Mouse (Mus musculus) kidney, postnatal 0 days (tissue): Measurements from ENCODE around the gene Epb41l3. TPM values are rescaled to one million over a fixed set of nuclear protein-coding genes. Genes with fewer than 3 reads are reported as not detected.
A peak's percentile ranks its signal among the peaks of the same experiment; 100 is the strongest.

ENCODE experiments used
- ATAC-seq: fragments of 200-750 bp; cut with Nextera tagmentation; replicated peaks from 2 replicates; pipeline ENCODE4 v1.8.0; 2017; ENCODE audit warnings: low read depth, moderate number of reproducible peaks, moderate TSS enrichment, moderate library complexity; ENCODE audit not compliant: low FRiP score
- DNase-seq: peaks from one replicate; pipeline ENCODE4 v3.0.0-alpha.2; 2016; ENCODE audit warnings: low spot score
- H3K27ac ChIP-seq: fragments of 300-500 bp; sonication (generic); 2 replicates; pipeline ENCODE4 v1.5.1; 2014; ENCODE audit warnings: mild to moderate bottlenecking
- H3K27me3 ChIP-seq: fragments of 300-500 bp; sonication (generic); 2 replicates; pipeline ENCODE4 v1.6.1; 2014; ENCODE audit warnings: low read length, mixed read lengths; ENCODE audit not compliant: insufficient read depth
- H3K36me3 ChIP-seq: fragments of 300-500 bp; sonication (generic); 2 replicates; pipeline ENCODE4 v1.6.1; 2014; ENCODE audit warnings: low read length, mixed read lengths; ENCODE audit not compliant: insufficient read depth
- H3K4me1 ChIP-seq: fragments of 300-500 bp; sonication (generic); replicated peaks from 2 replicates; pipeline ENCODE4 v1.6.1; 2014; ENCODE audit warnings: antibody characterized with exemption, low read length, mixed read lengths; ENCODE audit not compliant: insufficient read depth
- H3K4me2 ChIP-seq: fragments of 300-500 bp; sonication (generic); 2 replicates; pipeline ENCODE4 v1.6.1; 2014; ENCODE audit warnings: mild to moderate bottlenecking, low read length, moderate library complexity, mixed read lengths
- H3K4me3 ChIP-seq: fragments of 300-500 bp; sonication (generic); replicated peaks from 2 replicates; pipeline ENCODE4 v1.5.1; 2014; ENCODE audit warnings: low read depth, low read length
- H3K9ac ChIP-seq: fragments of 300-500 bp; sonication (generic); 2 replicates; pipeline ENCODE4 v1.6.1; 2014; ENCODE audit warnings: low read depth, low read length
- H3K9me3 ChIP-seq: fragments of 300-500 bp; sonication (generic); replicated peaks from 2 replicates; pipeline ENCODE4 v1.6.1; 2016; ENCODE audit warnings: low read length, inconsistent platforms, mixed read lengths
- CTCF ChIP-seq: IDR thresholded peaks from 2 replicates; pipeline ENCODE4 v1.5.1; 2016; ENCODE audit warnings: antibody characterized with exemption, low read depth, mild to moderate bottlenecking, moderate library complexity
- WGBS: fragments of 180-500 bp; shearing (Covaris S2); extraction: QIAGEN DNeasy Blood & Tissue Kit; methylation state at CpG from one replicate; pipeline ENCODE4 v1.1.7; 2014; 5-methylcytosine and 5-hydroxymethylcytosine counted together
- polyA plus RNA-seq: library from polyadenylated mRNA; unstranded; fragments of >200 nt; fragmentation: Nextera tagmentation; extraction: Ambion mirVana; gene quantifications from 2 replicates; pipeline ENCODE4 v1.2.1, GENCODE M21; 2015

Gene Epb41l3
- polyA plus RNA-seq, 1 experiment from 2014 or later: 13.3 TPM

DNA sequence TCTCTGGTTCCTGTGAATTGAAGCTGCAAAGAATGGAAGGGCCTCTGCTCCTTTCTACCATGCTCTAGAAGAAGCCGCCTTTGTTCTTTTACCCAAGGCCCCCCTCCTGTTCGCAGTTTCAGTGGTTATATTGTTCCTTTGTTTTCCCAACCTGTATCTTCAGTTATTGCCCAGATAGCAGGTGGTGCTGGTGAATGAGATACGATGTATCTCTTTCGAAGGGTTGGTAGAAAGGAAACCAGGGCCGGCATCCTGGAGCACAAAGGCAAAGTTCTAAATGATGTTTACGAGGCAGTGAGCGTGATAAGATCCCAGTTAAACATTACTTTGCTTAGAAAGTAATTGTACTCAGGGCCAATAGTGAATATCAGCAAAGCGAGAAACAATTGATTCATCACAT lies 27.8 kb downstream of the Epb41l3 start:
- WGBS: 75% methylated on average over 8 of the region's 8 CpGs
- ATAC-seq: no peak
- H3K27me3 ChIP-seq: no peaks in the 10 kb centered on the region
- no peak overlapping the region for H3K9ac ChIP-seq
- no peak for TF ChIP-seq CTCF
- DNase-seq: no peak
- H3K4me3 ChIP-seq: no peak overlapping the region
- H3K36me3 ChIP-seq: no peaks in the 10 kb centered on the region
- no peaks in the 10 kb centered on the region for H3K4me1 ChIP-seq
- H3K9me3 ChIP-seq: no peaks in the 10 kb centered on the region
- H3K27ac ChIP-seq: no peak overlapping the region
- no peak overlapping the region for H3K4me2 ChIP-seq

DNA sequence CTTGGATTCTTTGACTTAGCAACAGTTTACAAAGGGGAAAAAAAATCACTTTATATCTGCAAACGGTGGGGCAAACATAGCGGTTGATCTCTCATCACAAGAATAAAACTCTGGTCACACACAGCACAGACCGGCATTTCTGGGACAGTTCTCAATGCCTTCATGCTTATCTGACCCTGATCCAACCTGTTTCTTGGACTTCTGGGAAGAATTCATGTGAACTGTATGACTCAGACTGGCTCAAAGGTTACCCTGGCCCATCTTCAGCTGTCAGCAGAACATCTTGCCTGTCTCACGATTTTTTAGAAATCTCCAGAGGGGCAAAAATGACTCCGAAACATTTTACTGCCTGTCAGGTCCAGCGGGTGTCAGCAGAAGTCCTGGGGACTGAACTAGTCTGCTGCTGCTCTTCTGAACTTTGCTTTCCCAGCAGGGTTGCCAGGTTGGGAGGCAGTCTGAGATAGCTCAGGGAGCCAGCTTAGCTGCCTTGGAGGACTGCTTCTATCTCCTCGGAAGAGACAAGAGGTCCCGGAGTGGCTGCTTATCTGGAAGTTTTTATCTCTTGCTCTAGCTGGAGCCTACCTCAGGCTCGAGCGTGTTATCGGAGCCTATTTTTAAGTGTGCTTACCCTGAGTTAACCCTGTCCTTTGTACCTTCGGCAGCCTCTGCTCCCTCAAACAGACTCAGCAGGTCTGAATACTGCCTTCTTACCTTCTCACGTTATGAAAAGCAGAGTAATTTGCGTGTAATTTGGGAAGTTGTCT lies 29.7 kb downstream of the Epb41l3 start:
- 0 out of 2 replicates have a peak, but pooled peaks have one; percentile 43 for ATAC-seq
- no peak overlapping the region for H3K4me2 ChIP-seq

DNA sequence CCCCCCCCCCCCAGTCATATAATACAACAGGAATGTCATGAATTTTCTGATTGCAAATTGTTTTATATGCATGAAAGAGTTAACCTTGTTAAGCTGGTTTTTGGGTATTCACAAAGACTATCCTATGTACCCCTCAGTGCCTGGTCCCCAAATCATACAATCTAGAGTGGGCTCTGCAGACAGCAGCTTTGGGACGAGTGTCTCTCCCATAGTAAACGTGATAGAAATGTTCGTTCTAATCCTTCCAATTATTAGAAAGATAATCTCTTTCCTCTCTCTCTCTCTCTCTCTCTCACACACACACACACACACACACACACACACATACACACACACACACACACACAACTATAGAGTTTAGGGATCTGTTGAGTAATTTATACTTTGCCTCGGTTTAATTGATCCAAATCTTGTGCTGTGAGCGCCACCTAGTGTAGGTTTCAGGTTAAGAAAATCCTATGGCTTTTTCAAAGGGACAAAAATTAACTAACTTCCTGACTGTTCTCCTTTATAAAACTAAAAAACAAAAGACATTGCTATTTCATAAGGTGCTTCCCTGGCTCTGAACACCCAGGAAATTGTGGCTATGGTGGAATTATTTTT lies 30.4 kb downstream of the Epb41l3 start:
- Histone ChIP-seq H3K4me2 (no peak overlapping the region), H3K9me3 (no peaks in the 10 kb centered on the region), H3K9ac (no peak overlapping the region), H3K36me3 (no peaks in the 10 kb centered on the region), H3K27ac (no peak overlapping the region), H3K27me3 (no peaks in the 10 kb centered on the region), H3K4me3 (no peak overlapping the region), H3K4me1 (no peaks in the 10 kb centered on the region)
- peak; percentile 81 for TF ChIP-seq CTCF
- DNase-seq (peak; percentile 72), ATAC-seq (no peak)
- WGBS: 36% methylated on average over 5 of the region's 5 CpGs

More for the DNA sequence above, 29.7 kb downstream of the Epb41l3 start:
- no peaks in the 10 kb centered on the region for H3K9me3 ChIP-seq
- H3K36me3 ChIP-seq: no peaks in the 10 kb centered on the region
- DNase-seq: no peak
- no peaks in the 10 kb centered on the region for H3K27me3 ChIP-seq
- no peaks in the 10 kb centered on the region for H3K4me1 ChIP-seq
- no peak overlapping the region for H3K9ac ChIP-seq
- WGBS: 56% methylated on average over 14 of the region's 14 CpGs
- TF ChIP-seq CTCF: no peak
- H3K27ac ChIP-seq: no peak overlapping the region
- H3K4me3 ChIP-seq: no peak overlapping the region

DNA sequence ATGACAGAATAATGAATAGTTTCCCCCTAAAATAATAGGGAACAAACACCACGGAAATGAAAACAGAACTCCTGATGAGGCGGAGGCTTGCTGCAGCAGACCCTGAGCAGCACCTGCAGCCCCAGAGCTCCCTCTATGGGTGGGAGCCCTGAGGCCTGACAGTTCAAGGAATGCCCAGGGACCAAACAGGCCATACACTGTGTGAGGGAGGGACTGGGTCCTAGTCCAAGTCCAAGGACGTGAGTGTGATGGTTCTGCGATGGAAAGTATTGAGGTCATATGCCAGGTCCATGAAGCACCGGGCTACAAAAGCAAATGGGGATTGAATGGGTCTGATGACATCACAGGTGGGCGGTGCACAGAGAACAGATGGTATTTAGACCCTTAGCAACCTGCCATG lies 33.7 kb downstream of the Epb41l3 start:
- H3K4me3 ChIP-seq: no peak overlapping the region
- H3K27me3 ChIP-seq: no peaks in the 10 kb centered on the region
- H3K4me2 ChIP-seq: no peak overlapping the region
- WGBS: 61% methylated on average over 6 of the region's 6 CpGs
- H3K9ac ChIP-seq: no peak overlapping the region
- no peaks in the 10 kb centered on the region for H3K9me3 ChIP-seq
- ATAC-seq (no peak), DNase-seq (no peak)
- peak; percentile 52 for TF ChIP-seq CTCF
- H3K36me3 ChIP-seq: no peaks in the 10 kb centered on the region
- no peak overlapping the region for H3K27ac ChIP-seq
- H3K4me1 ChIP-seq: no peaks in the 10 kb centered on the region

DNA sequence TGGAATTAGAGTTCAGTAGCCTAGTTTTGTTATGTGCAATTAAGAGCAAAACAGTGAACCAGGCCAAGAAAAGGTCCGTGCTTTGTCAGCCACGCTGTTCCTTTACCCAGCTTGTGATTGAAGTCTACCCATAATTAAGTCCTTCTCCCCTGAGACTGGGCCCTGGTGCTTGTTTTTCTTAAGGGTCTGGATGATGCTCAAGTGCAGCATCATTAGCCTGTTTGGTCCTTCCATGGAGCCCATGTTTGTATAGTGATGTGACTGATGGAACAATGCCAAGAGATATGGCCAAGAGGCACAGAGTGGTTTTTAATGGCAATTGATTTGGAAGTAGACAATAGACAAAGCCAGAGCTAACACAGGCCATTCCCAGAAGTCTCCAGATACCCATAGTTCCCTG lies 36.7 kb downstream of the Epb41l3 start:
- H3K4me1 ChIP-seq: no peaks in the 10 kb centered on the region
- no peak overlapping the region for H3K4me3 ChIP-seq
- no peaks in the 10 kb centered on the region for H3K9me3 ChIP-seq
- no peaks in the 10 kb centered on the region for H3K36me3 ChIP-seq
- H3K27me3 ChIP-seq: no peaks in the 10 kb centered on the region
- ATAC-seq (no peak), DNase-seq (no peak)
- no peak overlapping the region for H3K27ac ChIP-seq
- no peak overlapping the region for H3K9ac ChIP-seq
- no peak overlapping the region for H3K4me2 ChIP-seq
- 69% methylated on average over 2 of the region's 2 CpGs for WGBS
- TF ChIP-seq CTCF: no peak

DNA sequence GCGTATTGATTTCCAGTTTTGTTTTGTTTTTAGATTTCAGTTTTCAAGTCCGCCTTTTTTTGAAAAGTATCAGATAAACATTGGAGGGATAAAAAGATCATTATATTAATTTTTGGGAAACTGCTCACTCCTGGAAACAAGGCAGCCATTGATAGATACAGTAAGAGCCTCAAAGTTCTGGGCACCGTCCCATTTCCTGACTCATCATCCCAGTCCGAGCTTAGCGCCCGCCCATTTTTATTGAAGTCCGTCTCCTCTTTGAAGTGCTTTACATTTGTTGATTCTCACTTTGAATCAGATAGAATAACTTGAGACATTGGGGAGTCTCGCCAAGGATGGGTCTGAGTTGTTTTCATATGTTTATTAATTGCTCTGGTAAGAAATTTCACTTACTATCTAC lies 43.7 kb downstream of the Epb41l3 start:
- H3K9ac ChIP-seq: no peak overlapping the region
- H3K4me2 ChIP-seq: no peak overlapping the region
- TF ChIP-seq CTCF: no peak
- WGBS: 87% methylated on average over 8 of the region's 8 CpGs
- no peaks in the 10 kb centered on the region for H3K36me3 ChIP-seq
- H3K9me3 ChIP-seq: no peaks in the 10 kb centered on the region
- ATAC-seq (no peak), DNase-seq (no peak)
- H3K27me3 ChIP-seq: no peaks in the 10 kb centered on the region
- H3K27ac ChIP-seq: no peak overlapping the region
- peaks cover 5% of the 10 kb centered on the region; the same call in 1 of the 2 replicates for H3K4me1 ChIP-seq
- no peak overlapping the region for H3K4me3 ChIP-seq
